Mouse (Mus musculus): ENCODE results near the gene Lmo7.

- TF ChIP-seq CTCF (IDR thresholded peaks at IDR 0.05; ENCODE audit: low read depth), result no peak
- TF ChIP-seq EP300 (IDR thresholded peaks at IDR 0.05; ENCODE audit: low read depth), result no peak
These were observed 108.6 kb downstream of the Lmo7 start for GRCm38 (mm10) chr14:101838231-101838839.
